7 mouse cellular contexts compared by ENCODE assay signal in genomic region chr2:92012768-92013445, GRCm38 (mm10). TPM values are rescaled to one million over a fixed set of nuclear protein-coding genes. Genes with fewer than 3 reads are reported as not detected.
DNase-seq lines count a peak whose midpoint lies in the region; ATAC-seq and TF ChIP-seq lines count a peak whose summit lies in the region.

No protein-coding gene starts in this region.

- intact Hi-C loops in gastrocnemius, postnatal 36 days (cut with DNase I): no loop called here

- H3K27me3 ChIP-seq in stomach, embryonic 14.5 days (ENCODE audit: control insufficient read depth, insufficient read depth, low read length): no peaks in the 10 kb centered on the region

- peak overlapping the region; percentile 4; the same call in 1 of the 2 replicates for H3K4me2 ChIP-seq in stomach, embryonic 14.5 days (replicated peaks; ENCODE audit: low read depth, low read length)

- peak overlapping the region in 1 of 2 experiments; percentile 18; a peak in 1 of 4 replicates for H3K4me3 ChIP-seq in ES-E14 (ENCODE audit: insufficient read depth in 1 of 2, low read depth in 1 of 2, low read length in 2 of 2, poor library complexity in 1 of 2, severe bottlenecking in 1 of 2)
- no peak overlapping the region for H3K4me3 ChIP-seq in stomach, embryonic 14.5 days (ENCODE audit: low read depth, low read length)

- ATAC-seq in stomach, embryonic 14.5 days (ENCODE audit: insufficient number of reproducible peaks, insufficient read depth, low FRiP score, low read depth): peak; percentile 64; the same call in 1 of the 2 replicates

- no peak overlapping the region for H3K9ac ChIP-seq in ES-E14 (ENCODE audit: insufficient read depth, low read depth, low read length, poor library complexity, severe bottlenecking)
- no peak overlapping the region; the same call in 1 of the 2 replicates for H3K9ac ChIP-seq in stomach, embryonic 14.5 days (replicated peaks; ENCODE audit: low read depth, low read length)

- peaks cover 2 to 10% of the 10 kb centered on the region in 2 experiments; a peak in 3 of 4 replicates for H3K4me1 ChIP-seq in ES-E14 (ENCODE audit: control insufficient read depth in 2 of 2, insufficient read depth in 2 of 2, low read length in 2 of 2, poor library complexity in 1 of 2)
- H3K4me1 ChIP-seq in stomach, embryonic 14.5 days (ENCODE audit: control insufficient read depth, insufficient read depth, low read length): peaks cover 44% of the 10 kb centered on the region

- no peaks in the 10 kb centered on the region for H3K9me3 ChIP-seq in ES-E14 (ENCODE audit: control insufficient read depth, insufficient read depth, low read depth, low read length)
- no peaks in the 10 kb centered on the region for H3K9me3 ChIP-seq in stomach, embryonic 14.5 days (ENCODE audit: control insufficient read depth, low read depth, low read length)

- DNase-seq in 3T3-L1 (ENCODE audit: low read depth, low spot score) (peak; percentile 99), ES-E14 (ENCODE audit: low read depth, low spot score) (no peak)
- peak; percentile 77 for DNase-seq in gastrocnemius, postnatal 36 days
- peak; percentile 81 to 91 for DNase-seq in kidney, postnatal 25 days
- no peak for DNase-seq in spleen, postnatal 14 days (ENCODE audit: low spot score in 2 of 2)
- no peak for DNase-seq in B cell, adult 2 months

- in situ Hi-C loops in ES-E14 (cut with MboI; ENCODE audit: low sequenced_read_pairs in 2 of 2, unreplicated experiment in 2 of 2): no loop called here

- H3K36me3 ChIP-seq in ES-E14 (ENCODE audit: control insufficient read depth, insufficient read depth, low read length, poor library complexity, severe bottlenecking): no peaks in the 10 kb centered on the region
- H3K36me3 ChIP-seq in stomach, embryonic 14.5 days (ENCODE audit: control insufficient read depth, insufficient read depth, low read length): no peaks in the 10 kb centered on the region

- H3K27ac ChIP-seq in ES-E14 (ENCODE audit: insufficient read depth, low read depth, low read length, poor library complexity, severe bottlenecking): no peak overlapping the region
- peak overlapping the region; percentile 84 for H3K27ac ChIP-seq in stomach, embryonic 14.5 days (ENCODE audit: low read length)

- 21% methylated on average over 8 of the region's 8 CpGs for WGBS in stomach, embryonic 14.5 days

TF ChIP-seq in ES-E14, 5 proteins besides CTCF, POLR2A, EP300 and RAD21:
- no peak for TF ChIP-seq ZC3H11A (IDR thresholded peaks at IDR 0.05; ENCODE audit: borderline replicate concordance, low read depth, low read length)
- TF ChIP-seq MAFK (IDR thresholded peaks at IDR 0.05; ENCODE audit: insufficient read depth, low read depth, low read length): peak; percentile 87
- no peak for TF ChIP-seq HCFC1 (IDR thresholded peaks at IDR 0.05; ENCODE audit: borderline replicate concordance, insufficient read depth, low read length)
- TF ChIP-seq CHD2 (IDR thresholded peaks at IDR 0.05; ENCODE audit: low read depth, low read length): no peak
- TF ChIP-seq ZNF384 (IDR thresholded peaks at IDR 0.05; ENCODE audit: low read depth, low read length): no peak

RNA-seq across cellular contexts. Expression of gene Creb3l1, which starts 11.4 kb away (rescaled TPM):
- 4.4 and 5.4 TPM in 2 replicates for total RNA-seq in ES-E14 (2012; rRNA removed)
- 1 to 10 TPM; 3.9 to 5.7 TPM for total RNA-seq in gastrocnemius, postnatal 36 days (2021)
- 33.2 and 35.2 TPM in 2 replicates for polyA plus RNA-seq in stomach, embryonic 14.5 days (2014; fragmentation: Nextera tagmentation; extraction: Ambion mirVana)

RNA-seq across cellular contexts. Expression of gene Dgkz, which starts 37.2 kb away (rescaled TPM):
- total RNA-seq in ES-E14 (2012; rRNA removed): 47.0 and 59.0 TPM in 2 replicates
- 10 to 100 TPM; 28.1 to 35.5 TPM for total RNA-seq in gastrocnemius, postnatal 36 days (2021)
- polyA plus RNA-seq in stomach, embryonic 14.5 days (2014; fragmentation: Nextera tagmentation; extraction: Ambion mirVana): 45.4 and 47.9 TPM in 2 replicates

Comparison
In these comparisons a context has a peak if more than half of its experiments do, and no peak if none do; other contexts are left out.
1. DNase-seq: peak in 3T3-L1 (single experiment), gastrocnemius, postnatal 36 days (2 of 2) and kidney, postnatal 25 days (2 of 2); none in ES-E14 (single experiment), spleen, postnatal 14 days (0 of 2) and B cell, adult 2 months (0 of 2).